Mouse (Mus musculus): Measurements from ENCODE around the gene Arhgap35. TPM values are rescaled to one million over a fixed set of nuclear protein-coding genes. Genes with fewer than 3 reads are reported as not detected.
A peak's percentile ranks its signal among the peaks of the same experiment; 100 is the strongest.

Arhgap35 gene
- polyA plus RNA-seq, 2 experiments = 2.1 to 2.2 TPM

- no peak overlapping the region for H3K27ac ChIP-seq
- no peak overlapping the region for H3K4me3 ChIP-seq (ENCODE audit: insufficient read depth in 1 of 2, low read depth in 2 of 2, low read length in 2 of 2)
- H3K36me3 ChIP-seq (replicated peaks; ENCODE audit: control insufficient read depth, insufficient read depth, low read depth) = no peaks in the 10 kb centered on the region
- 65% methylated on average over 2 of the region's 2 CpGs for WGBS (ENCODE audit: insufficient replicate concordance)
- ATAC-seq (ENCODE audit: insufficient read depth) (peak; percentile 37; the same call in 1 of the 2 replicates), DNase-seq (ENCODE audit: low read depth in 3 of 3, low spot score in 3 of 3) (peak in 2 of 3 experiments; percentile 5 to 19)
- no peaks in the 10 kb centered on the region for H3K27me3 ChIP-seq (ENCODE audit: control insufficient read depth, insufficient read depth, low read length)
- H3K4me1 ChIP-seq (replicated peaks; ENCODE audit: control insufficient read depth in 2 of 2, insufficient read depth in 2 of 2, low read length in 1 of 2) = no peaks in the 10 kb centered on the region
- no peaks in the 10 kb centered on the region for H3K9me3 ChIP-seq (ENCODE audit: control insufficient read depth, low read length)
- TF ChIP-seq EP300 (IDR thresholded peaks at IDR 0.05; ENCODE audit: low read depth) (no peak), CTCF (IDR thresholded peaks at IDR 0.05; ENCODE audit: low read depth) (no peak)
- no peak overlapping the region for H3K4me2 ChIP-seq (ENCODE audit: low read depth)
- no peak overlapping the region for H3K9ac ChIP-seq (replicated peaks)
These were observed 88.8 kb downstream of the Arhgap35 start for GRCm38 (mm10) chr7:16525995-16526394.

- no peaks in the 10 kb centered on the region for H3K27me3 ChIP-seq (ENCODE audit: control insufficient read depth, insufficient read depth, low read length)
- DNase-seq (ENCODE audit: low read depth in 3 of 3, low spot score in 3 of 3) = no peak
- ATAC-seq (ENCODE audit: insufficient read depth) = no peak
- H3K9ac ChIP-seq (replicated peaks) = no peak overlapping the region
- no peak overlapping the region for H3K27ac ChIP-seq
- no peaks in the 10 kb centered on the region for H3K4me1 ChIP-seq (replicated peaks; ENCODE audit: control insufficient read depth in 2 of 2, insufficient read depth in 2 of 2, low read length in 1 of 2)
- H3K9me3 ChIP-seq (ENCODE audit: control insufficient read depth, low read length) = no peaks in the 10 kb centered on the region
- H3K4me3 ChIP-seq (ENCODE audit: insufficient read depth in 1 of 2, low read depth in 2 of 2, low read length in 2 of 2) = no peak overlapping the region
- H3K4me2 ChIP-seq (ENCODE audit: low read depth) = no peak overlapping the region
- TF ChIP-seq EP300 (IDR thresholded peaks at IDR 0.05; ENCODE audit: low read depth) (no peak), CTCF (IDR thresholded peaks at IDR 0.05; ENCODE audit: low read depth) (no peak)
- H3K36me3 ChIP-seq (replicated peaks; ENCODE audit: control insufficient read depth, insufficient read depth, low read depth) = no peaks in the 10 kb centered on the region
- 65% methylated on average over 3 of the region's 3 CpGs for WGBS (ENCODE audit: insufficient replicate concordance)
These were observed 89.3 kb downstream of the Arhgap35 start for GRCm38 (mm10) chr7:16525448-16525847.

- WGBS (ENCODE audit: insufficient replicate concordance) = 65% methylated on average over 2 of the region's 2 CpGs
- Histone ChIP-seq H3K4me2 (ENCODE audit: low read depth) (no peak overlapping the region), H3K27me3 (ENCODE audit: control insufficient read depth, insufficient read depth, low read length) (no peaks in the 10 kb centered on the region), H3K4me3 (ENCODE audit: insufficient read depth in 1 of 2, low read depth in 2 of 2, low read length in 2 of 2) (no peak overlapping the region), H3K9ac (replicated peaks) (no peak overlapping the region), H3K36me3 (replicated peaks; ENCODE audit: control insufficient read depth, insufficient read depth, low read depth) (no peaks in the 10 kb centered on the region), H3K27ac (no peak overlapping the region), H3K4me1 (replicated peaks; ENCODE audit: control insufficient read depth in 2 of 2, insufficient read depth in 2 of 2, low read length in 1 of 2) (no peaks in the 10 kb centered on the region), H3K9me3 (ENCODE audit: control insufficient read depth, low read length) (no peaks in the 10 kb centered on the region)
- no peak for TF ChIP-seq CTCF (IDR thresholded peaks at IDR 0.05; ENCODE audit: low read depth)
- no peak for TF ChIP-seq EP300 (IDR thresholded peaks at IDR 0.05; ENCODE audit: low read depth)
- ATAC-seq (ENCODE audit: insufficient read depth) (no peak), DNase-seq (ENCODE audit: low read depth in 3 of 3, low spot score in 3 of 3) (no peak)
These were observed 90.5 kb downstream of the Arhgap35 start for GRCm38 (mm10) chr7:16524308-16524707.

DNA sequence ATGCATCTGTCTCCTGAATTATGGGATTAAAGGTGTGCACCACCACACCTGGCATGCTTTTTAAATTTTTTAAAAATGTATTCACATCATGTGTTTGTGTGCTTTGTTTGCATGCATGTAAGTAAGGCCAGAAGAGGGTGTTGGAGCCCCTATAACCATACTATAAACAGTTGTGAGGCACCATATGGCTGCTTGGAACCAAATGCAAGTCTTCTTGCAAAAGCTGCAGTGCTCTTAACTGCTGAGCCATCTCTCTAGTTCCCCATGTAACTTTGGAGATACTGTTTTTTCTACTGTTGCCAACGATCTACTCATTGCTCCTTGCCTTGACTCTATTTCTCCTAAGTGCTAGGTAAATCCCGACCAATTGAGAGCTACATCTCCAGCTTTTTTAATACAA is 95.5 kb downstream of the Arhgap35 start:
- H3K27ac ChIP-seq = no peak overlapping the region
- no peaks in the 10 kb centered on the region for H3K36me3 ChIP-seq (replicated peaks; ENCODE audit: control insufficient read depth, insufficient read depth, low read depth)
- H3K27me3 ChIP-seq (ENCODE audit: control insufficient read depth, insufficient read depth, low read length) = no peaks in the 10 kb centered on the region
- H3K9ac ChIP-seq (replicated peaks) = no peak overlapping the region
- TF ChIP-seq CTCF (IDR thresholded peaks at IDR 0.05; ENCODE audit: low read depth) (no peak), EP300 (IDR thresholded peaks at IDR 0.05; ENCODE audit: low read depth) (no peak)
- no peak overlapping the region for H3K4me3 ChIP-seq (ENCODE audit: insufficient read depth in 1 of 2, low read depth in 2 of 2, low read length in 2 of 2)
- ATAC-seq (ENCODE audit: insufficient read depth) (no peak), DNase-seq (ENCODE audit: low read depth in 3 of 3, low spot score in 3 of 3) (no peak)
- no peaks in the 10 kb centered on the region for H3K4me1 ChIP-seq (replicated peaks; ENCODE audit: control insufficient read depth in 2 of 2, insufficient read depth in 2 of 2, low read length in 1 of 2)
- WGBS (ENCODE audit: insufficient replicate concordance) = 70% methylated on average over 2 of the region's 2 CpGs
- H3K9me3 ChIP-seq (ENCODE audit: control insufficient read depth, low read length) = no peaks in the 10 kb centered on the region
- H3K4me2 ChIP-seq (ENCODE audit: low read depth) = no peak overlapping the region

DNA sequence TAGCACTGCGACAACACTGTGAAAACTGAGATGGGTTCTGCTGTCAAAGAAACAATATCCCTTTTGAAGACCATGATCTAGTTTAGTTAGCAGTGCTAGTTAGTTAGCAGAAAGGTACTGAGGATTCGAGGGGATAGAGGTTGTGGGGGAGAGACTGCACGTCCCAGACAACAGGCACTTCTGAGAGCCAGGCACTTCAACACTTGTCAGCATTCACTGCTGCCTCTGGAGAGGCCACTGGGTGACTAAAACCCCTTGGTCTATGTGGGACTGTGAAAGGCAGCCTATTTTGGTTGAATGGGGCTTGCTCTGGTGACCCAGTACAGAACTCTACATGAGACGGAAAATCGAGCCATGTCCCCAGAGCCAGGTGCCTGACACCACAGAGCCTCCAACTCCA is 97.6 kb downstream of the Arhgap35 start:
- no peak overlapping the region for H3K4me3 ChIP-seq (ENCODE audit: insufficient read depth in 1 of 2, low read depth in 2 of 2, low read length in 2 of 2)

More for the DNA sequence above, 97.6 kb downstream of the Arhgap35 start:
- H3K27ac ChIP-seq = no peak overlapping the region
- ATAC-seq (ENCODE audit: insufficient read depth) (no peak), DNase-seq (ENCODE audit: low read depth in 3 of 3, low spot score in 3 of 3) (no peak)
- H3K36me3 ChIP-seq (replicated peaks; ENCODE audit: control insufficient read depth, insufficient read depth, low read depth) = no peaks in the 10 kb centered on the region
- H3K9me3 ChIP-seq (ENCODE audit: control insufficient read depth, low read length) = no peaks in the 10 kb centered on the region
- no peaks in the 10 kb centered on the region for H3K27me3 ChIP-seq (ENCODE audit: control insufficient read depth, insufficient read depth, low read length)
- TF ChIP-seq CTCF (IDR thresholded peaks at IDR 0.05; ENCODE audit: low read depth) = no peak
- no peak for TF ChIP-seq EP300 (IDR thresholded peaks at IDR 0.05; ENCODE audit: low read depth)
- WGBS (ENCODE audit: insufficient replicate concordance) = 80% methylated on average over 5 of the region's 5 CpGs
- no peaks in the 10 kb centered on the region for H3K4me1 ChIP-seq (replicated peaks; ENCODE audit: control insufficient read depth in 2 of 2, insufficient read depth in 2 of 2, low read length in 1 of 2)
- H3K9ac ChIP-seq (replicated peaks) = no peak overlapping the region
- H3K4me2 ChIP-seq (ENCODE audit: low read depth) = no peak overlapping the region
